Mouse (Mus musculus) CD8-positive naive resting alpha-beta T cell, adult 2 months (primary cell): ENCODE measurements around the gene Mocs2.

Source experiments
- DNase-seq, 2 experiments: peaks; one replicate each; pipeline ENCODE4 v3.0.0; 2022; ENCODE audit warnings: low read depth in 2 of 2, low spot score in 2 of 2

Gene Mocs2

DNA sequence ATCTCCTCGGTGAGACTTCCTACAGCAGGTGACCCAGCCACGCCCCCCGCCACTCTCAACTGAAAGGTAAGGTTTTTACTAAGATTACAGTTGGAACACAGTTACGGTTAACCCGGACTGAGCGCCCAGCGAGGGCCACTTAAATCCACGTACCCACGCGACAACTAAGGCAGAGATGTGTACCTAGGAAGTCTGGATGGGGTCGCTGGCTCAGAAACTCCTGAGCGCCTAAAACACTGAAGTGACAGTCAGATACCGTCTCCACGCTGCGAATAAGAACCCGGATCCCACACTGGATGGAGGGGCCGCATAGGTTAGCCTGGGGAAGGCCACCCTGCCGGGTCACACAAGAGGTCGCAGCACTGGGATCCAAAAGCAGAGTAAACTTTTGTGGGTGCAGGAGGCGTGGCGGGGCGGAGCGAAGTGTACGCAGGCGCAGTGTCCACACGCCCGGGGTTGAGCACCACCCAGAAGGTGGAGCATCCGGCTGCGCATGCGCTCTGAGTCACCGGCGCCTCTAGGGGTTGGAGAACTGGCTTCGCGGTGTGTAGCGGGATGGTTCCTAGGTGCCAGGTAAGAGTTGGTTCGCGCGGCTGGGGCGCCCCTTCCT lies at the start of gene Mocs2:
Gene Mocs2 (plus strand): TSS at position 486 of the 610 bp plus-strand sequence.
- peak; percentile 92 to 96 for DNase-seq

DNA sequence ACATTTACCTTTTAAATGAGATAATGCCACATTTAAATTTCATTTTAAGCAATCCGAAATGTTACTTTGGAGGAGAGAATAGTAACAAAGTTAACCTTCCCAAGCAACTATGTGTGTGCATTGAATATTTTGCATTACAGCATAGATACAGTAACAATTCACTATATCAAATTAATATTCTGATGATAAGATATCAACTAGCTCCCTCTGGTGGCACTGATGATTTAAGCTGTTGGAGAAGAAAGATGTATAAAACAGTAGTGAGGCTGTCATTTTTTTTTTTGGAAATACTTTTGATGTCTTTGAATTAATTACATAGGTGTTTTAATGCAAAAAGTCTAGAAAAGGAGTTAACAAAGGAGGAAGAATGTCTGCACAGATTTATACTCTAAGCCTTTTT lies 26.5 kb upstream of the Mocs2 start:
- no peak for DNase-seq

DNA sequence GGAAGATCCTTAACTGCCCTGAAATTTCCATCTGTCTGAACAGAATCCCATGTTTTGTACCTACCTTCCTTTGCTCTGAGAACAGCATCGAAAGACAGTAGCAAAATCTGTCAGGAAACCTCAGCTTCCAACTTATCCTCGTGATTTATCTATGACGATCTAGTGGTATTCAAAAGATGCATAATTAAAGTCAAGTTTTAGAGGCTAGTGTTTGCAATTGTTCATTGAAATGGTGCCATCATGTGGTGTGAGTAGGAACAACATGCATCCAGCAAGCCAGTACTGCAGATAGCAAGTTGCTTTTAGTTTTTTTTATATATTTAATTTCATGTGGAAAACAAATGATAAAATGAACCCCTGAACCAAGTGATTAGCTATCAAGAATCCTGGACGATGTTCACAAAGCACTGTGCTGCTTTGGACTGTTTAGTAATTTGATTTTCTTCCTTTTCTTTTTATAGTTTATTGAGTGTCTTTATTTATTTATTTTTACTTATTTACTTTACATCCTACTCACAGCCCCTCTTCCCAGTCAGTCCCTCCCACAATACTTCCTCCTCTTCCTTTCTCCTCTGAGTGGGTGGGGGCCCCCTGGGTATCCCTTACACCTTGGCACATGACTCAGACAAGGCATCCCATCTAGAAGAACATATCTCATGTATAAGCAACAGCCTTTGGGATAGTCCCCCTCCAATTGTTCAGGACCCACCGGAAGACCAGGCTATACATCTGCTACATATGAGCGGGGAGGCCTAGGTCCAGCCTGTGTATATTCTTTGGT lies 24.6 kb upstream of the Mocs2 start:
- peak; percentile 11 to 39 for DNase-seq

- DNase-seq = no peak
Measured at GRCm38 (mm10) chr13:114801857-114802256, 16.2 kb upstream of the Mocs2 start.

DNA sequence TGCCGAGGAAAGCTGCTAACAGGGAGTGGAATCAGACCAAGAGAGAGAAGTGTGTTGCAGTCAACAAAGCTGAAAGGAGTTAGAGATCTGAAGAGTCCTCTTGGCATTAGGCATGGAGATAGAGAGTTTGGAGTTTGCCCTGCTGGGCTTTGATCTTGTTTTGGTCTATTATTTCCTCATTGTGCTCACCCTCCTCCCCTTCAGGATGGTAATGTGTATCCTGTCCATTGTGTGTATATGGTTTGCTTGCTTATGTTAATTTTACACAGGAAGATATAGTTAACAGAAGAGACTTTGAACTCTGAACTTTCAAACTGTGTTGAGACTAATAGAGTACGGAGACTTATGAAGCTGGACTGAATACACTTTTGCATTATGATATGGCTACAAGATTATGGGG lies 15.1 kb upstream of the Mocs2 start:
- DNase-seq = no peak

- DNase-seq = no peak
Measured at GRCm38 (mm10) chr13:114809624-114810210, 8.3 kb upstream of the Mocs2 start.

- DNase-seq = no peak
Measured at GRCm38 (mm10) chr13:114818513-114818912, 477 bp downstream of the Mocs2 start.

DNA sequence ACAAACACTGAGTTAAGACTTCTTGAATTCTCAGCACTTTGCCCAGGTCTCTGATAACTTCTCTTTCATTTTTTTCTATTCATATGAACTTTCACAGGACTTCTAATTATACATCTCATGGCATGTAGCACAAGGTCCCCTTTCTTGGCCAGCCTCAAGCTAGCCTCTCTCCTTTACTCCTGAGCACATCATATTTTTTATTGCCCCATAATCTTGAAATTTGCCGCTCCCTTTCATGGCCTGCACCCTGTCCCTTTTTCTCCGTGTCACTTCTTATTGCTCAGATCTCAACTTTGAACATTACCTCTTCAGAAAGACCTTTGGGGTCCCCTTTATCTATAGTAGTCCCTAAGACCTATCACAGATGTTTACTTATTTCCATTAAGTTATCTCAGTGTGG lies 4.8 kb downstream of the Mocs2 start:
- DNase-seq = no peak

GRCm38 (mm10) chr13:114825377-114825855 lies 7.4 kb downstream of the Mocs2 start:
- no peak for DNase-seq

DNA sequence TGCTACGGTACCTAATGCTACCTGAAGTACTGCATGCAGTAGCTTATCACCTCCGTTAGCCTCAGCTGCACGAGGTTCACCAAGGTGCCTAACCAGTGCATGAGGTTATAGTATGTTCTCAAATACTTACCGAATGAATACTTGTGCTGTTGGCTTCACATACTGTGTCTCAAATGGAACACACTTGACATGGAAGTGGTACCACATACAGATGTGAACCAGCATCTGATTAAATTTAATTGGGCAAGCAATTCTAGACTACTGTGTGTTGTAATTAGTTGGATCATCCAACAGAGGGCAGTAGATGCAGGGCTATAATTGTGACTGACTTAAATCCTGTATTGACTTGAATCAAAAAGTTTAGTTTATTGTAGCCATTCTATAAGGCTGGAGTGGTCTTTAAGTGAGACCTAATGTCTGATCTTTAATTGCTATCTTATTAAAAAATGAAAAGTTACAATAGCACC lies 13.4 kb downstream of the Mocs2 start:
- peak; percentile 27 to 64 for DNase-seq

GRCm38 (mm10) chr13:114832761-114833160 lies 14.7 kb downstream of the Mocs2 start:
- no peak for DNase-seq

DNA sequence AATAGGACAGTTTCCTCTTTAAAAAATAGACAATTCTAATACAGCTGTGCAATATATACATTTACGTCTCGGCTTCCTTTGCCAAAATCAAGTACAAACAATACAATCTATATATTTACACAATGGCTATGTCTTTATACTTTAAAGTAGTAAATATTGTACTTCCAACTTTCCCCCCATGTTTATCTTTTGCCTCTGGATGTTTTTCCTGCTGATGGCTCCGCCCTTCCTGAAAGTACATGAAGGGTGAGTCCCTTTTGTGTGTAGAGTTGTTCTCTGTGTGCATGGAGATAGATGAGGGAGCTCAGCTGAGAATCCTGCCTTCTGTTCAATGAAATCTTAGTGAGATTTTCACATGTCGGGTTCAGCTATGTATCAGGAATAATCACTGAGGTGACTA lies 15.3 kb downstream of the Mocs2 start:
- no peak for DNase-seq

GRCm38 (mm10) chr13:114834580-114834979 lies 16.5 kb downstream of the Mocs2 start:
- no peak for DNase-seq

DNA sequence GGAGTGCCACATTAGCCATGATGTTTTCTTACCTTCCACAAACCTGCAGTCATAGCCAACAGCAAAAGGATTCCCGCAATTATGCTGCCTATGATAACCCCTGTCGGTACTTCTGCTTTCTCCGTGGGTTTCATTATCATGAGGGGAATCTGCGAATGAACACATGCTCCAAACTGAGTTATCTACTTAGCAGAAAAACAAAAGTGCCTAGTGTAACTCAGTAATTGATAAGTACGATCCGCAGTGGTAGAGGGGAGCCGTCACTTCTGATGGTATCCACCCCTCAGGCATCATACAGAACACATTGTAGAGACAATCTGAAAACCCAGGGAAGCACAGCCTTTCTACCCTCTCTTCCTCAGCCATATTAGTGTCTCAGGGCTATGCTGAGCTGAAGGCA lies 19.0 kb downstream of the Mocs2 start:
- no peak for DNase-seq

- DNase-seq = no peak
Measured at GRCm38 (mm10) chr13:114838535-114838990, 20.5 kb downstream of the Mocs2 start.

- no peak for DNase-seq
Measured at GRCm38 (mm10) chr13:114839098-114839497, 21.1 kb downstream of the Mocs2 start.

- no peak for DNase-seq
Measured at GRCm38 (mm10) chr13:114840545-114840944, 22.5 kb downstream of the Mocs2 start.

DNA sequence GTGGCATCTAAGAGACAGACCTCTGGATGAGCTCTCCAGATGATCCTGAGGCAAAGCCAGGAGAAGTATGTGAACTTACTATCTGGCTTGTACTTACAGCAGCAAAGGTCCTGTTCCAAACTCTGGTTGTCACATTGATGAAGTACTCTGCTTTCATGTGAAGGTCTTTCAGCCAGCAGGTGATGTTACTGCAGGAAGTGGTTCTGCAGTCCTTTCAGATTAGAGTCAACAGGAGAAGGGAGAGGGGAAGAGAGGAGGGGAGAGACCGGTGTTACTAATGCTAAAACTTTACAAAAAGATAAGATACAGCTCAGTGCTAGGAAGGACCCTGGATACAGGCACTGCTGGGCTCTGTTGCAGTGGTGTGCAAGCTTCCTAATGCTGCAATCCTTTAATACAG lies 25.3 kb downstream of the Mocs2 start:
- no peak for DNase-seq

- peak; percentile 68 to 73 for DNase-seq
Measured at GRCm38 (mm10) chr13:114845804-114846203, 27.8 kb downstream of the Mocs2 start.

DNA sequence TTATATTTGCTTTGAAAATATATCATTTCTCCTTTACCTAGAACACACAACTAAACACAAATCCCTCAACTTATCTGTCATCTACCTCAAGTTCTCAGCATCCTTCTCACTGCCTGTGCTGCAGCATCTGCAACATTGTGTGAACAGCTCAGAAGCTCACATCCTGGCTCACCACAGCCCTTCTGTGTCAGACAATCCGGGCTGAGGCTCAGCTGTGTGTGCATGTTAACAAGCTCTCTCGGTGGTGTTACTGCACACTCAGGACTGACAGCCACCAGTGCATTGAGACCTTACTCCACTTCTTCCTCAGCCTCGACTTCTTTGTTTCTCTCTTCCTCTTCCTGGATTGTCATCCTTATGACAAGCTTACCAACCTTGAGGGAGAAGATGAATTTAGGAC lies 30.9 kb downstream of the Mocs2 start:
- DNase-seq = no peak

DNA sequence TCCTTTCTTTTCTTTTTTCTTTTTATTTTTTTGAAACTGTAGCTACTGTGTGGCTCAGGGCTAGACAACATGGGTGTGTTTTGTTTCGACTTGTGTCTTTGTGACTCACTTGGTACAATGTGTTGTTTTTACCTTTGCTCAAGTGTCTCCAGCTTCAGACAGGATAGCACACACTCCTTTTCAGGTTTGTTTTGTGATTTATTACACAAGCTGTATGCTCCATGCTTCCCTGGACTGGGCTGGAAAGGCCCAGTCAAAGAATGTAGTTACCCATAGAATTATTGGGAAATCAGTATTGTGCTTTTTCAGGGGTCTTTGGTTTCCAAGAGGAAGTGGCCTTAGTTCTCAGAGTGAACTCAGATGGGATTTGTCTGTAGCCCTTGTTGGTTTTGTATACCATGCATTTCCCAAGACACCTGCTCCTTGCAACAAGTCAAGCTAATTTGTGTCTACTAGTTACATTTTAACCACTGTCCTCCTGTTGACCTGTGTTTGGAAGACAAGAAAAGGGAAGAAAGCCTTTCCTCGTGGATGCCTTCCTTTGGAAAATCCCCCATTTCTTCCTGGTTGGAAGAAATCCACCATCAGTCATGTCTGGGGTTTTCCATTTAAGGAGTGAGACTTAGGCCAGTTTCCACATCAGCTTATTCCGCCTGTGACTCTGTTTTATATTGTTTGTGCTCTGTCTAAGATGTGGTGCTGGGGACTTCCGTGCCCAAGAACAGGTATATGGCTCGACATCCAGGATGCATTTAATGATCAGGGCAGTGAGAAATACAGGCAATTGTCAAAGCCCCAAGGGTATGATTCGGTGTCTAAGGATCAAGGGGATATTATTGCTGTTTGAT lies 34.5 kb downstream of the Mocs2 start:
- no peak for DNase-seq
